Mouse (Mus musculus) intestine, embryonic 14.5 days (tissue): ENCODE results near the gene Arl14. TPM values are rescaled to one million over a fixed set of nuclear protein-coding genes. Genes with fewer than 3 reads are reported as not detected.

Source experiments
- ATAC-seq: fragments of 200-750 bp; cut with Nextera tagmentation; replicated peaks from 2 replicates; pipeline ENCODE4 v1.8.0; 2017; ENCODE audit warnings: low read depth, moderate number of reproducible peaks, moderate TSS enrichment, moderate library complexity; ENCODE audit not compliant: low FRiP score, low TSS enrichment
- DNase-seq: peaks from one replicate; pipeline ENCODE4 v3.0.0-alpha.2; 2018; ENCODE audit warnings: low spot score
- H3K27ac ChIP-seq: fragments of 300-500 bp; sonication (generic); 2 replicates; pipeline ENCODE4 v1.5.1; 2014; ENCODE audit warnings: low read depth, mild to moderate bottlenecking, control low read depth
- H3K27me3 ChIP-seq: fragments of 300-500 bp; sonication (generic); replicated peaks from 2 replicates; pipeline ENCODE4 v1.6.1; 2014; ENCODE audit warnings: low read length, control low read depth; ENCODE audit not compliant: control insufficient read depth, insufficient read depth
- H3K36me3 ChIP-seq: fragments of 300-500 bp; sonication (generic); 2 replicates; pipeline ENCODE4 v1.6.1; 2014; ENCODE audit warnings: low read length, control low read depth; ENCODE audit not compliant: control insufficient read depth, insufficient read depth
- H3K4me1 ChIP-seq: fragments of 300-500 bp; sonication (generic); replicated peaks from 2 replicates; pipeline ENCODE4 v1.6.1; 2014; ENCODE audit warnings: low read length, control low read depth, mixed read lengths; ENCODE audit not compliant: control insufficient read depth, insufficient read depth
- H3K4me2 ChIP-seq: fragments of 300-500 bp; sonication (generic); 2 replicates; pipeline ENCODE4 v1.6.1; 2014; ENCODE audit warnings: low read length
- H3K4me3 ChIP-seq: fragments of 300-500 bp; sonication (generic); 2 replicates; pipeline ENCODE4 v1.5.1; 2014; ENCODE audit warnings: low read depth, low read length, control low read depth, mixed read lengths
- H3K9ac ChIP-seq: fragments of 300-500 bp; sonication (generic); 2 replicates; pipeline ENCODE4 v1.6.1; 2014; ENCODE audit warnings: mild to moderate bottlenecking, low read length
- H3K9me3 ChIP-seq: fragments of 300-500 bp; sonication (generic); 2 replicates; pipeline ENCODE4 v1.6.1; 2016; ENCODE audit warnings: low read length, control low read depth; ENCODE audit not compliant: control insufficient read depth
- WGBS: fragments of 180-500 bp; shearing (Covaris S2); extraction: QIAGEN DNeasy Blood & Tissue Kit; methylation state at CpG from one replicate; pipeline ENCODE4 v1.1.7; 2014; 5-methylcytosine and 5-hydroxymethylcytosine counted together
- polyA plus RNA-seq: library from polyadenylated mRNA; unstranded; fragments of >200 nt; fragmentation: Nextera tagmentation; extraction: Ambion mirVana; gene quantifications from 2 replicates; pipeline ENCODE4 v1.2.1, GENCODE M21; 2014

The Arl14 gene
- polyA plus RNA-seq, 1 experiment from 2014 or later = 4.0 TPM

- H3K36me3 ChIP-seq = no peaks in the 10 kb centered on the region
- ATAC-seq = no peak
- H3K4me1 ChIP-seq = no peaks in the 10 kb centered on the region
- no peak overlapping the region for H3K9ac ChIP-seq
- H3K4me3 ChIP-seq = no peak overlapping the region
- no peaks in the 10 kb centered on the region for H3K27me3 ChIP-seq
- H3K27ac ChIP-seq = no peak overlapping the region
- 72% methylated on average over 4 of the region's 4 CpGs for WGBS
- H3K4me2 ChIP-seq = no peak overlapping the region
- DNase-seq = no peak
- no peaks in the 10 kb centered on the region for H3K9me3 ChIP-seq
These were observed 36.2 kb upstream of the Arl14 start for GRCm38 (mm10) chr3:69186031-69186430.

- H3K4me3 ChIP-seq = no peak overlapping the region
- ATAC-seq = no peak
- no peak overlapping the region for H3K9ac ChIP-seq
- no peaks in the 10 kb centered on the region for H3K27me3 ChIP-seq
- no peak overlapping the region for H3K27ac ChIP-seq
- no peaks in the 10 kb centered on the region for H3K36me3 ChIP-seq
- no peak overlapping the region for H3K4me2 ChIP-seq
- no peaks in the 10 kb centered on the region for H3K4me1 ChIP-seq
- WGBS = 84% methylated on average over 16 of the region's 16 CpGs
- H3K9me3 ChIP-seq = no peaks in the 10 kb centered on the region
- no peak for DNase-seq
These were observed 35.6 kb upstream of the Arl14 start for GRCm38 (mm10) chr3:69186643-69187042.

GRCm38 (mm10) chr3:69192995-69193394 lies 29.2 kb upstream of the Arl14 start:
- H3K27ac ChIP-seq = no peak overlapping the region
- WGBS = 83% methylated on average over 3 of the region's 3 CpGs
- H3K27me3 ChIP-seq = no peaks in the 10 kb centered on the region
- H3K9me3 ChIP-seq = no peaks in the 10 kb centered on the region
- H3K36me3 ChIP-seq = no peaks in the 10 kb centered on the region
- H3K9ac ChIP-seq = no peak overlapping the region
- H3K4me3 ChIP-seq = no peak overlapping the region
- 0 out of 2 replicates have a peak, but pooled peaks cover 6% of the 10 kb centered on the region for H3K4me1 ChIP-seq
- H3K4me2 ChIP-seq = no peak overlapping the region
- ATAC-seq (no peak), DNase-seq (no peak)

- H3K4me1 ChIP-seq = 0 out of 2 replicates have a peak, but pooled peaks cover 6% of the 10 kb centered on the region
- ATAC-seq (no peak), DNase-seq (no peak)
- H3K27me3 ChIP-seq = no peaks in the 10 kb centered on the region
- WGBS = 35% methylated on average over 9 of the region's 9 CpGs
- H3K9ac ChIP-seq = no peak overlapping the region
- H3K36me3 ChIP-seq = no peaks in the 10 kb centered on the region
- H3K9me3 ChIP-seq = no peaks in the 10 kb centered on the region
- H3K4me3 ChIP-seq = no peak overlapping the region
- no peak overlapping the region for H3K27ac ChIP-seq
- H3K4me2 ChIP-seq = peak overlapping the region; percentile 15; the same call in 1 of the 2 replicates
These were observed 27.7 kb upstream of the Arl14 start for GRCm38 (mm10) chr3:69194496-69194895.

- Histone ChIP-seq H3K9ac (no peak overlapping the region), H3K27me3 (no peaks in the 10 kb centered on the region), H3K36me3 (no peaks in the 10 kb centered on the region), H3K27ac (no peak overlapping the region), H3K4me3 (no peak overlapping the region), H3K9me3 (no peaks in the 10 kb centered on the region), H3K4me1 (0 out of 2 replicates have a peak, but pooled peaks cover 6% of the 10 kb centered on the region), H3K4me2 (no peak overlapping the region)
- no peak for DNase-seq
- WGBS = 48% methylated on average over 8 of the region's 8 CpGs
- ATAC-seq = no peak
These were observed 27.0 kb upstream of the Arl14 start for GRCm38 (mm10) chr3:69195251-69195650.

GRCm38 (mm10) chr3:69198098-69198497 lies 24.1 kb upstream of the Arl14 start:
- Histone ChIP-seq H3K9ac (no peak overlapping the region), H3K27ac (no peak overlapping the region), H3K4me3 (no peak overlapping the region), H3K4me1 (0 out of 2 replicates have a peak, but pooled peaks cover 6% of the 10 kb centered on the region), H3K27me3 (no peaks in the 10 kb centered on the region), H3K36me3 (no peaks in the 10 kb centered on the region), H3K4me2 (no peak overlapping the region), H3K9me3 (no peaks in the 10 kb centered on the region)
- DNase-seq (no peak), ATAC-seq (no peak)
- 62% methylated on average over 2 of the region's 2 CpGs for WGBS

GRCm38 (mm10) chr3:69200251-69200650 lies 22.0 kb upstream of the Arl14 start:
- Histone ChIP-seq H3K36me3 (no peaks in the 10 kb centered on the region), H3K4me1 (no peaks in the 10 kb centered on the region), H3K4me3 (no peak overlapping the region), H3K27ac (no peak overlapping the region), H3K4me2 (no peak overlapping the region), H3K9me3 (no peaks in the 10 kb centered on the region), H3K9ac (no peak overlapping the region), H3K27me3 (no peaks in the 10 kb centered on the region)
- WGBS = 54% methylated on average over 1 of the region's 1 CpGs
- DNase-seq (no peak), ATAC-seq (peak; percentile 47; the same call in 1 of the 2 replicates)

- WGBS = 78% methylated on average over 2 of the region's 2 CpGs
These were observed 21.0 kb upstream of the Arl14 start for GRCm38 (mm10) chr3:69201206-69201605.

GRCm38 (mm10) chr3:69202876-69203275 lies 19.3 kb upstream of the Arl14 start:
- Histone ChIP-seq H3K4me2 (no peak overlapping the region), H3K4me3 (no peak overlapping the region), H3K27me3 (no peaks in the 10 kb centered on the region), H3K4me1 (no peaks in the 10 kb centered on the region), H3K9ac (no peak overlapping the region), H3K36me3 (no peaks in the 10 kb centered on the region), H3K27ac (no peak overlapping the region), H3K9me3 (no peaks in the 10 kb centered on the region)
- WGBS = 66% methylated on average over 4 of the region's 4 CpGs
- ATAC-seq (no peak), DNase-seq (no peak)

More at GRCm38 (mm10) chr3:69201206-69201605, 21.0 kb upstream of the Arl14 start:
- H3K27ac ChIP-seq = no peak overlapping the region
- no peak for ATAC-seq
- DNase-seq = no peak
- no peaks in the 10 kb centered on the region for H3K9me3 ChIP-seq
- no peaks in the 10 kb centered on the region for H3K36me3 ChIP-seq
- no peak overlapping the region for H3K4me2 ChIP-seq
- no peak overlapping the region for H3K4me3 ChIP-seq
- H3K27me3 ChIP-seq = no peaks in the 10 kb centered on the region
- no peaks in the 10 kb centered on the region for H3K4me1 ChIP-seq
- H3K9ac ChIP-seq = no peak overlapping the region
